Mouse (Mus musculus) liver, adult (tissue): ENCODE measurements around the gene Adad2.

Source experiments
- GATA4 ChIP-seq: IDR thresholded peaks from 2 replicates; pipeline ENCODE4 v1.6.1; 2014; ENCODE audit warnings: mild to moderate bottlenecking, low read length; ENCODE audit not compliant: insufficient replicate concordance

Gene Adad2

GRCm38 (mm10) chr8:119612471-119612870 is at the start of gene Adad2:
TSS of gene Adad2 (plus strand) at chr8:119612747.
- no peak for TF ChIP-seq GATA4

- no peak for TF ChIP-seq GATA4
Measured at GRCm38 (mm10) chr8:119563849-119564251, 48.7 kb upstream of the Adad2 start.

GRCm38 (mm10) chr8:119566367-119566766 is 46.2 kb upstream of the Adad2 start:
- TF ChIP-seq GATA4: no peak

GRCm38 (mm10) chr8:119568251-119568650 is 44.3 kb upstream of the Adad2 start:
- TF ChIP-seq GATA4: no peak

GRCm38 (mm10) chr8:119568951-119569350 is 43.6 kb upstream of the Adad2 start:
- TF ChIP-seq GATA4: no peak

GRCm38 (mm10) chr8:119569881-119570280 is 42.7 kb upstream of the Adad2 start:
- no peak for TF ChIP-seq GATA4

DNA sequence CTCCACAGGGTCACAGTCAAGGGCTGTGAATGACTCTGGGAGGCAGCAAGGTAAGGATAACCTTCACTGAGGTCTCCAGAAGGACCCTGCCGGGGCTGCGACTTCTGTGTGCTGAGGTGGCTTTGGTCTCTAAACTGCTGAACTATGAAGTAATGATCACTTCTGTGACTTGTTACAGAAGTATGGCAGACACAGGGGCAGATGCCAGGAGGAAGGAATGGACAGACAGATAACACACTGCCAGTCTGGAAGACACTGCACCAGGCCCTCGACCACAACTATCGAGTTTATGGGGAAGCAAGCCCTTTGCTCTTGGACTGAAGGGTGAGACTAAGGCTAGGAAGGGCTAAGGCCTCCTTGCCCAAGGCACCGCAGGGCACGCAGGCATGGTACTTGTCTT is 41.4 kb upstream of the Adad2 start:
- no peak for TF ChIP-seq GATA4

DNA sequence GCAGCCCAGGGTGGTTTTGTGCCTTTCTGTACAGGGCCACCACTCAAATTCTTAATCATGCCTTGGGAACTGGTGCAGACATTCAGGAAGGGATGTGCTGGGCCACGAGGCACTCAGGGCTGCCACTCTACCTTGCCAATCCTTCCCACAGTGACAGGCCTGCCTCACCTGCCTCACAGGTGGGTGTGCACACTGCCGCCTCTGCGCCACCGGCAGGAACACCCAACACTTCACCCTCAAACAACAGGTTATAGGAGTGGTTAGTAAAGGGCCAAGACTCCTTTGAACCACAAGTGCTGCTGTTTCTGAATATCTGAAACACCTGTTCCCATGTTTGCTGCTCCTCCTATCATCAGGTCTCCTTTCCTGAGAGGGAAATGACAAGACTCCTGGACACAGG is 40.1 kb upstream of the Adad2 start:
- no peak for TF ChIP-seq GATA4

- TF ChIP-seq GATA4: no peak
Measured at GRCm38 (mm10) chr8:119574437-119575365, 37.8 kb upstream of the Adad2 start, which contains the start of the genes Hsdl1 and Dnaaf1. TSS of gene Hsdl1 (minus strand) at chr8:119575183. TSS of gene Dnaaf1 (plus strand) at chr8:119575235.

GRCm38 (mm10) chr8:119575366-119575726 is 37.2 kb upstream of the Adad2 start:
- no peak for TF ChIP-seq GATA4

GRCm38 (mm10) chr8:119579096-119579495 is 33.5 kb upstream of the Adad2 start:
- TF ChIP-seq GATA4: no peak

- TF ChIP-seq GATA4: no peak
Measured at GRCm38 (mm10) chr8:119580441-119581161, 31.9 kb upstream of the Adad2 start.

DNA sequence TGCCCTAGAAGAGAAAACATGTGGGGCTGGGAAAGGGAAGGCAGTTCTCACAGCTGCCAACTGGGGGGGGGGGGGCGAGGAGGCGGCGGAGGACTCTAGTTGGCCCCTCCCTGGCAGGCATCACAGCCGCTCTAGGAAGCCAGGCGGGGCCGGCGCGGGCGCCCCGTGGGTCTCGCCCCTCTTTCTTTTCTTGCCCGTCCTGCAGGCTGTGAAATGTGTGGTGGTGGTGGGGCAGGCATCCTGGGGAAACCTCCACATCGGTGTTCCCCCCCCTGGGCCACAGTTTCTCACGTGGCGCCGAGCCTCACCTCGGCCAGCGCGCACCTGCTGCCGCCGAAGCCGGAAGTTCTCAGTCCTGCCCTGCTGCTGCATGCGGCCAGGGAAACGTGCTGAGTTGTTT is 26.6 kb upstream of the Adad2 start:
- no peak for TF ChIP-seq GATA4

GRCm38 (mm10) chr8:119588321-119588720 is 24.2 kb upstream of the Adad2 start:
- no peak for TF ChIP-seq GATA4

DNA sequence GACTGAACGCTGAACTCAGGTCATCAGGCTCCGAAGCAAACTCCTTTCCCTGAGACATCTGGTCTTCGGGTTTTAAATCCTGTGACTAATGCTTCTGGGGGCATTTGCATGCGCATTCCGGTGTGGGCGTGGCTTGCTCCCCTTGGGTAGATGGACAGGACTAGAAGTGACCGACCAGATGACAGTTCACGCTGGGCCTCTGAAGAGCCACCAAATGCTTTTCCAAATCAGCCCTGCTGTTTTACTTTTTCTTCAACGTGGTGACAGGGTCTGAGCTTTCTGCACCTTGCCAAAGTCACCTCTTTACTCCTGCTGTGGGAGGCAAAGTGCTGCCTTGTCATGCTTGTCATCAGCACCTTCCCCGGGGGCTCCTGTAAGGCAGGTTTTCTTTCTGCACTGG is 23.7 kb upstream of the Adad2 start:
- TF ChIP-seq GATA4: no peak

- TF ChIP-seq GATA4: 0 out of 2 replicates have a peak, but pooled peaks have one; percentile 18
Measured at GRCm38 (mm10) chr8:119590348-119590747, 22.2 kb upstream of the Adad2 start.

DNA sequence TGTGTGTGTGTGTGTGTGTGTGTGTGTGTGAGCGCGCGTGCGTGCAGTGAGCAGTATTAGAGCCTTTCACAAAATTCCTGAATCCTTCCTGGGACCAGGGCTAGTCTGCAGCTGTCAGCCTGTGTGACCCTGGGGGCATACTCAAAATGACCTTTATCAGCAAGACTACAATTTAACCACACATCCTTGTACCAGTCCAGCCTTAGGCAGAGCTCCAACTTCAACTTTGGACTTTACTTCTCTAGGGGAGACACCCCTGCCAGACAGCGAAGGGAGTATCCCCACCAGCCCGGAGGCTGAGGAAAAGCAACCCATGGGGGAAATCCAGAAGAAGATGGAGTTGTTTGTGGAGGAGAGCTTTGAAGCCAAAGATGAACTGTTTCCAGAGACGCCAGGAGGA is 21.1 kb upstream of the Adad2 start:
- TF ChIP-seq GATA4: no peak

DNA sequence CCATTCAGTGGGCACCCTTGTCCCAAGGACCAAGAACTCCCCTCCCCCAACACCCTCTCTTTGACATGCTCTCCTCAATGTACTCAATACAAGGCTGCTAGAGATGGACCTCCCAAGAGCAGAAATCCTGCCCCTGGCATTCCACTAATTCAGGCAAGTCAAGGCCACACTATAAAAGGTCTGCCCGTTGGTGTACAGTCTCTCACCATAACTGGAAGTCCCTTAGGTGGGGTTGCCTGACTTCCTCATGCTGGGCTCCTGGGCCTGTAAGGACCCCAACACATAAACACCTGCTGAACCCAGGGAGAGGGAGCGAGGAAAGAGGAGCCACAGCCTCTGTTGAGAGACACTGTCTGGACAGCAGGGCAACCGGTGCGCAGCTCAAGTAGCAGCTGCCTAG is 8.8 kb upstream of the Adad2 start:
- TF ChIP-seq GATA4: no peak
